Mouse (Mus musculus): Measurements from ENCODE around the gene Sec22a. TPM values are rescaled to one million over a fixed set of nuclear protein-coding genes. Genes with fewer than 3 reads are reported as not detected.

Sec22a gene
- polyA plus RNA-seq, 2 experiments from 2014 or later, result 34.1 to 46.7 TPM

Other genes with a start within 250 kb of the Sec22a start
- under 1 TPM; 0.19 to 0.22 TPM for gene Adcy5, start 209.0 kb downstream of the Sec22a start, polyA plus RNA-seq (2017; shearing (Covaris generic))
- gene Pdia5, start 127.0 kb upstream of the Sec22a start, polyA plus RNA-seq (2017; shearing (Covaris generic)), result not detected
- gene Sema5b, start 177.2 kb upstream of the Sec22a start, polyA plus RNA-seq (2017; shearing (Covaris generic)), result not detected

Measured in activated CD4-positive, CD25-positive, alpha-beta regulatory T cell, adult 4 months (primary cell).